Mouse (Mus musculus): Measurements from ENCODE around the gene Gm6676. TPM values are rescaled to one million over a fixed set of nuclear protein-coding genes. Genes with fewer than 3 reads are reported as not detected.
"Not testable (repeated sequence)": the region's sequence is repeated elsewhere in the genome, so short reads cannot be mapped to it uniquely, and the experiment has no call there.

Gene Gm6676
- not detected for total RNA-seq (2021)
- long read RNA-seq, experiment 1, result 0 reads
- long read RNA-seq, experiment 2, result 0 reads

DNA sequence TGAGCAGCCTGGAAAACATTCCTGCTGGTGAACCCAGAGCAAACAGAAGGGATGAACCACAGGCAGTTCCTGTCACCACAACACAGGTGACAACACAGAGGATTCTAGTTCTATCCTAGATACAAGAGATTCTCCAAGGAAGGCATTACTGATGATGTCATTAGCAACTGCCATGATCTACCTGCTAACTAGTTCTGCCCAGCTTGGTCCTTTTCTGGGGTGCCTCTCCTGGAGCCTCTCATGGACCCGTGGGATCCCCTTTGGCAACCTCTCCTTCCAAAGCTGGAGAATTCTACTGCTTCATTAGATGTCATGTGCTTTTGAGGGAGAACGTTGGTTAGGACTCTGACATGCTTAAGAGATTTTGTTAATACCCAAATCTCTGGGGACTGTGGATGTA, at the start of gene Gm6676:
Gene Gm6676, minus strand, starts transcription at position 101 of the 400 bp plus-strand sequence.
- not testable (repeated sequence) for DNase-seq (ENCODE audit: low spot score in 2 of 2)

- DNase-seq (ENCODE audit: low spot score in 2 of 2), result not testable (repeated sequence)
Measured at GRCm38 (mm10) chr14:7174483-7174971, 49.3 kb upstream of the Gm6676 start, which contains the start of gene Gm3512. Gene Gm3512, minus strand, starts transcription at chr14:7174533.

DNA sequence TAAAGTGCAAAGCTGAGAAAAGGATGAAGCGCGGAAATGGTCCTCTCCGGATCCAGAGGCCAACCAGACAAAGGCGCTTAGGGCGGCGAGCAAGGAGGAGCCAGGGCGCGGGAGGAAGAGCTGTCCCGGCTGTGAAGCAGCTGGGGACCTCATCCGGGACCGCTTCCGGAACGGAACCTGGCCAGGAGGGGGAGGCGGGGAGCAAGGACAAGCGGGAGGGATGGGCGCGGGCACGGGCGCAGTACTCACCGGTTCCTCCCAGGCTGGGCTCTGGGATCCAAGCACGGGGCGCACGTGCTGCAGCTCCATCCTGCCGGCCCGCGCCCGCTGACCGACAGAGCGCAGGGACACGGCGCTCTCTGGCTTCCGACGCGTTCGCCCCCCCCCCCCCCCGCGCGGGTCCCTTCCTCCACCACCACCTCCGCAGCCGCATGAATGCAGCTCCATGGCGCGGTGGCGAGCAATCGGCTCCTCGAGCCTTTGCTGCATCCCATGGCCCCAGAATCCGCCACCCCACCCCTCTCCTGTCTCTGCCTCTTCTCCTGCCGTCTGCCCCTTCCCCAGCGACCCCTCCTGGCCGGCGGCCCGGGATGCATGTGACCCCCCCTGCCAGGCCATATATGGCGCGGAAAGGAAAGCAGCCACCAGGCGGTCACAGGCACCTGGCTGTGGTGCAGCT, 19.9 kb downstream of the Gm6676 start:
- DNase-seq (ENCODE audit: low spot score in 2 of 2), result peak; percentile 0

- DNase-seq (ENCODE audit: low spot score in 2 of 2), result not testable (repeated sequence)
Measured at GRCm38 (mm10) chr14:7100521-7100920, 24.7 kb downstream of the Gm6676 start, which contains the start of gene Gm3696. Gene Gm3696, minus strand, starts transcription at chr14:7100621.

Other genes starting within 250 kb of the Gm6676 start
- under 1 TPM in 1 of 2 experiments, not detected in 1; 0.34 TPM for gene Gm3667, start 235.4 kb downstream of the Gm6676 start, total RNA-seq (2021)
- gene Gm6356, start 151.6 kb downstream of the Gm6676 start, total RNA-seq (2021), result not detected
- under 1 TPM in 1 of 2 experiments, not detected in 1; 0.22 TPM for gene Gm10406, start 98.0 kb downstream of the Gm6676 start, total RNA-seq (2021)
- gene Gm3685, start 80.4 kb downstream of the Gm6676 start, total RNA-seq (2021), result not detected
- under 1 TPM in 1 of 2 experiments, not detected in 1; 0.78 TPM for gene Gm3696, start 24.8 kb downstream of the Gm6676 start, total RNA-seq (2021)
- gene Gm3512, start 49.1 kb upstream of the Gm6676 start, total RNA-seq (2021), result under 1 TPM; 0.48 to 0.54 TPM
- gene Gm16434, start 69.1 kb upstream of the Gm6676 start, total RNA-seq (2021), result not detected
- gene Gm3727, start 139.3 kb upstream of the Gm6676 start, total RNA-seq (2021), result not detected
- not detected for gene Gm3739, start 189.6 kb upstream of the Gm6676 start, total RNA-seq (2021)
- gene Gm5797, start 207.0 kb upstream of the Gm6676 start, total RNA-seq (2021), result not detected
- gene Gm8374, start 239.7 kb upstream of the Gm6676 start, total RNA-seq (2021), result not detected